Mouse (Mus musculus): Measurements from ENCODE around the gene Sec22b.

- TF ChIP-seq CTCF (IDR thresholded peaks at IDR 0.05; ENCODE audit: low read depth) = no peak
- no peak for TF ChIP-seq EP300 (IDR thresholded peaks at IDR 0.05; ENCODE audit: low read depth)
These were observed 67.2 kb downstream of the Sec22b start for GRCm38 (mm10) chr3:97968191-97968590.
